Mouse (Mus musculus) lung, adult 2 months (tissue): ENCODE measurements around the gene Zbtb5. TPM values are rescaled to one million over a fixed set of nuclear protein-coding genes. Genes with fewer than 3 reads are reported as not detected.
"Not testable (repeated sequence)": the region's sequence is repeated elsewhere in the genome, so short reads cannot be mapped to it uniquely, and the experiment has no call there.

Experiments
- DNase-seq: peaks from one replicate; pipeline ENCODE4 v3.0.0; 2022
- H3K4me1 ChIP-seq: fragments of 200-500 bp; 2 replicates; pipeline ENCODE4 v1.6.1; 2011; ENCODE audit warnings: low read length; ENCODE audit not compliant: control insufficient read depth, insufficient read depth
- H3K4me3 ChIP-seq: fragments of 200-500 bp; replicated peaks from 2 replicates; pipeline ENCODE3; 2011; ENCODE audit warnings: low read depth, mild to moderate bottlenecking, control low read depth, low read length; ENCODE audit errors: extremely low read depth
- CTCF ChIP-seq: fragments of 200-500 bp; IDR thresholded peaks from 2 replicates; pipeline ENCODE4 v1.5.1; 2011; ENCODE audit warnings: mild to moderate bottlenecking, low read length, control low read depth; ENCODE audit not compliant: insufficient read depth
- POLR2A ChIP-seq: fragments of 200-500 bp; IDR thresholded peaks from 2 replicates; pipeline ENCODE4 v1.6.1; 2011; ENCODE audit warnings: low read depth, mild to moderate bottlenecking, control low read depth, low read length, borderline replicate concordance; ENCODE audit errors: extremely low read depth
- WGBS: fragments of 180-500 bp; shearing (Covaris S2); methylation state at CpG from one replicate; pipeline ENCODE4 v1.1.7; 2018; 5-methylcytosine and 5-hydroxymethylcytosine counted together
- polyA plus RNA-seq: library from polyadenylated mRNA; depleted of rRNA; stranded (reverse); fragments of >200 nt; gene quantifications from 2 replicates; pipeline ENCODE4 v1.2.3, GENCODE M21; 2012

Zbtb5 gene
- polyA plus RNA-seq, 1 experiment: 12.5 TPM

- DNase-seq: no peak
- WGBS: under 1% methylated on average over 13 of the region's 13 CpGs
- TF ChIP-seq POLR2A: no peak
- TF ChIP-seq CTCF: no peak
- Histone ChIP-seq H3K4me1 (peaks cover 7% of the 10 kb centered on the region), H3K4me3 (peak overlapping the region; percentile 82)
Observed at GRCm38 (mm10) chr4:45013031-45013431, 819 bp upstream of the Zbtb5 start.

- under 1% methylated on average over 30 of the region's 31 CpGs for WGBS
- TF ChIP-seq CTCF (no peak), POLR2A (no peak; the same call in 1 of the 2 replicates)
- Histone ChIP-seq H3K4me3 (peak overlapping the region; percentile 71), H3K4me1 (peaks cover 7% of the 10 kb centered on the region)
- no peak for DNase-seq
Observed at GRCm38 (mm10) chr4:45011581-45012104, 569 bp downstream of the Zbtb5 start.

GRCm38 (mm10) chr4:45010806-45011415 lies 1.3 kb downstream of the Zbtb5 start:
- peak; percentile 23 for DNase-seq
- H3K4me1 ChIP-seq: peaks cover 7% of the 10 kb centered on the region
- WGBS: 9% methylated on average over 11 of the region's 11 CpGs
- TF ChIP-seq CTCF: no peak
- TF ChIP-seq POLR2A: no peak
- peak overlapping the region; percentile 71 for H3K4me3 ChIP-seq

GRCm38 (mm10) chr4:45005452-45005851 lies 6.8 kb downstream of the Zbtb5 start:
- Histone ChIP-seq H3K4me3 (no peak overlapping the region), H3K4me1 (peaks cover 2% of the 10 kb centered on the region; the same call in 1 of the 2 replicates)
- no peak for TF ChIP-seq CTCF
- no peak for TF ChIP-seq POLR2A
- 62% methylated on average over 3 of the region's 3 CpGs for WGBS
- no peak for DNase-seq

GRCm38 (mm10) chr4:45000001-45000400 lies 12.2 kb downstream of the Zbtb5 start:
- WGBS: 87% methylated on average over 6 of the region's 6 CpGs
- Histone ChIP-seq H3K4me1 (peaks cover 3% of the 10 kb centered on the region; the same call in 1 of the 2 replicates), H3K4me3 (no peak overlapping the region)
- TF ChIP-seq CTCF: no peak
- no peak for TF ChIP-seq POLR2A
- DNase-seq: no peak

GRCm38 (mm10) chr4:44998071-44998470 lies 14.1 kb downstream of the Zbtb5 start:
- no peak overlapping the region for H3K4me3 ChIP-seq
- no peak for TF ChIP-seq CTCF
- TF ChIP-seq POLR2A: no peak

GRCm38 (mm10) chr4:44994776-44995175 lies 17.4 kb downstream of the Zbtb5 start:
- TF ChIP-seq CTCF: no peak
- DNase-seq: no peak
- Histone ChIP-seq H3K4me3 (no peak overlapping the region), H3K4me1 (peaks cover 3% of the 10 kb centered on the region; the same call in 1 of the 2 replicates)
- 89% methylated on average over 18 of the region's 18 CpGs for WGBS

More at GRCm38 (mm10) chr4:44998071-44998470, 14.1 kb downstream of the Zbtb5 start:
- no peak for DNase-seq
- peaks cover 3% of the 10 kb centered on the region; the same call in 1 of the 2 replicates for H3K4me1 ChIP-seq
- 68% methylated on average over 3 of the region's 3 CpGs for WGBS

- no peak for TF ChIP-seq CTCF
- no peak for TF ChIP-seq POLR2A
- DNase-seq: no peak
- 88% methylated on average over 9 of the region's 9 CpGs for WGBS
- Histone ChIP-seq H3K4me3 (no peak overlapping the region), H3K4me1 (peaks cover 3% of the 10 kb centered on the region; the same call in 1 of the 2 replicates)
Observed at GRCm38 (mm10) chr4:44993847-44994246, 18.4 kb downstream of the Zbtb5 start.

- H3K4me1 ChIP-seq, DNase-seq, H3K4me3 ChIP-seq: not testable (repeated sequence)
- 51% methylated on average over 14 of the region's 14 CpGs for WGBS
Observed at GRCm38 (mm10) chr4:44993179-44993578, 19.0 kb downstream of the Zbtb5 start.

GRCm38 (mm10) chr4:44992330-44992729 lies 19.9 kb downstream of the Zbtb5 start:
- not testable (repeated sequence) for H3K4me3 ChIP-seq, DNase-seq, H3K4me1 ChIP-seq
- WGBS: 84% methylated on average over 11 of the region's 11 CpGs
